Comparison of ENCODE assay signal across 23 mouse cellular contexts in the genomic region with DNA sequence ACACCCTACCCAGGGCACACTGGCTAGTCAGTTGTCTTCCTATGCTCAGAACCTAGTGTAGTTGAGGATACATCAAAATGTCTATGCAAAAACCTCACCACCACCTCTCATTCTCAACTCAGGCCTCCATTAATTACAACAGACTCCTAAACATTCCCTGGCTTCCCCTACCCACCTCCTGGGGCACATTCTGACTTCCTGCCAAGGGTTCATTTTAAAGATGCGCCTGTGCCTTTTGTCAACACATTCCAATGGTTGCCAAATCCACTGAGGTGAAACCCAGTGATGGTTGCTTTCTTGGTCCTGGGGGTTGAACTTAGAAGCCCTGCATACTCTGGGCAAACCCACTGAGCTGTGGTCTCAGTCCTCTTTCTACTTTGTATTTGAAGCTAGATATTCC. TPM values are rescaled to one million over a fixed set of nuclear protein-coding genes. Genes with fewer than 3 reads are reported as not detected.
A peak's percentile ranks its signal among the peaks of the same experiment; 100 is the strongest.
DNase-seq lines count a peak whose midpoint lies in the region; ATAC-seq lines count a peak whose summit lies in the region.
"Had no signal": no experiment of that assay in that cellular context is flagged by ENCODE, and none has a peak within 500 bp of the region (broad histone marks: within the 10 kb centered on the region; RNA-seq: fewer than 3 reads in every experiment).

No protein-coding gene starts in this region.

- peaks cover 12% of the 10 kb centered on the region; the same call in 1 of the 2 replicates for H3K36me3 ChIP-seq in heart, embryonic 13.5 days
- H3K36me3 ChIP-seq in heart, embryonic 10.5 days: 0 out of 2 replicates have a peak, but pooled peaks cover 3% of the 10 kb centered on the region
- peaks cover 58% of the 10 kb centered on the region for H3K36me3 ChIP-seq in megakaryocyte, embryonic 14.5 days (replicated peaks; ENCODE audit: low read length)
- H3K36me3 ChIP-seq: hindbrain, embryonic 13.5 days; midbrain, embryonic 13.5 days had no signal

- H3K4me1 ChIP-seq in heart, embryonic 13.5 days: peaks cover 65% of the 10 kb centered on the region
- H3K4me1 ChIP-seq in heart, embryonic 10.5 days: peaks cover 28% of the 10 kb centered on the region
- peaks cover 70% of the 10 kb centered on the region for H3K4me1 ChIP-seq in megakaryocyte, embryonic 14.5 days

- peak overlapping the region; percentile 36 for H3K27ac ChIP-seq in heart, embryonic 13.5 days (replicated peaks)
- H3K27ac ChIP-seq in heart, embryonic 10.5 days: no peak overlapping the region
- H3K27ac ChIP-seq: forebrain, embryonic 13.5 days; hindbrain, embryonic 13.5 days; kidney, postnatal 0 days; liver, embryonic 12.5 days; midbrain, embryonic 13.5 days had no signal

- no peaks in the 10 kb centered on the region for H3K9me3 ChIP-seq in heart, embryonic 13.5 days
- H3K9me3 ChIP-seq in heart, embryonic 10.5 days: no peaks in the 10 kb centered on the region
- no peaks in the 10 kb centered on the region for H3K9me3 ChIP-seq in megakaryocyte, embryonic 14.5 days
- H3K9me3 ChIP-seq: forebrain, embryonic 13.5 days; G1E; hindbrain, embryonic 13.5 days; liver, embryonic 12.5 days; midbrain, embryonic 13.5 days had no signal

- H3K9ac ChIP-seq in heart, embryonic 13.5 days: peak overlapping the region; percentile 19; the same call in 1 of the 2 replicates
- H3K9ac ChIP-seq: forebrain, embryonic 13.5 days; hindbrain, embryonic 13.5 days; liver, embryonic 12.5 days; liver, postnatal 0 days; midbrain, embryonic 13.5 days had no signal

- ATAC-seq in cerebellum, adult (ENCODE audit: insufficient number of reproducible peaks, low FRiP score, low TSS enrichment): no peak
- ATAC-seq in heart, embryonic 13.5 days (ENCODE audit: extremely low read depth, insufficient number of reproducible peaks, low FRiP score, low TSS enrichment): no peak
- no peak for ATAC-seq in megakaryocyte, adult 5-6 weeks (ENCODE audit: poor library complexity, severe bottlenecking)
- ATAC-seq: forebrain, embryonic 13.5 days; intestine, embryonic 16.5 days; liver, embryonic 12.5 days; liver, postnatal 0 days; midbrain, embryonic 13.5 days had no signal

- 66% methylated on average over 1 of the region's 1 CpGs for WGBS in heart, embryonic 13.5 days
- 73% methylated on average over 1 of the region's 1 CpGs for WGBS in heart, embryonic 10.5 days

- 0 out of 2 replicates have a peak overlapping the region, but pooled peaks have one; percentile 11 for H3K4me2 ChIP-seq in heart, embryonic 13.5 days
- H3K4me2 ChIP-seq: forebrain, embryonic 13.5 days; hindbrain, embryonic 13.5 days; liver, embryonic 12.5 days; midbrain, embryonic 13.5 days had no signal

- peak; percentile 28 to 34 for DNase-seq in cerebellum, adult 18-20 months
- DNase-seq in heart, embryonic 10.5 days (ENCODE audit: low spot score): no peak
- DNase-seq in embryo, embryonic 10.5 days (ENCODE audit: low spot score): no peak
- DNase-seq: adrenal gland, postnatal 14 days; gastrocnemius, postnatal 14 days; kidney, adult 8-10 months; kidney, postnatal 4 days; left cerebral cortex, postnatal 4 days; liver, postnatal 0 days; lung, postnatal 36 days; right cerebral cortex, postnatal 14 days; thymus, postnatal 4 days had no signal

- no peak overlapping the region; the same call in 1 of the 2 replicates for H3K4me3 ChIP-seq in heart, embryonic 13.5 days
- no peak overlapping the region for H3K4me3 ChIP-seq in heart, embryonic 10.5 days
- H3K4me3 ChIP-seq in megakaryocyte, embryonic 14.5 days (replicated peaks): peak overlapping the region; percentile 74
- H3K4me3 ChIP-seq: forebrain, embryonic 13.5 days; hindbrain, embryonic 13.5 days; liver, embryonic 12.5 days; midbrain, embryonic 13.5 days had no signal

- no peaks in the 10 kb centered on the region for H3K27me3 ChIP-seq in heart, embryonic 13.5 days (replicated peaks)
- no peaks in the 10 kb centered on the region for H3K27me3 ChIP-seq in heart, embryonic 10.5 days (ENCODE audit: insufficient read depth, poor library complexity, severe bottlenecking)
- H3K27me3 ChIP-seq in megakaryocyte, embryonic 14.5 days (replicated peaks): no peaks in the 10 kb centered on the region
- H3K27me3 ChIP-seq: forebrain, embryonic 13.5 days; hindbrain, embryonic 13.5 days; liver, embryonic 12.5 days; midbrain, embryonic 13.5 days had no signal

RNA-seq across cellular contexts. Expression of gene Strn, which starts 4.9 kb away (rescaled TPM):
- polyA plus RNA-seq in heart, embryonic 13.5 days (2015; fragmentation: Nextera tagmentation; extraction: Ambion mirVana): 10.3 and 11.0 TPM in 2 replicates
- 8.5 and 12.6 TPM in 2 replicates for polyA plus RNA-seq in heart, embryonic 10.5 days (2016; fragmentation: Nextera tagmentation; extraction: Ambion mirVana)
- 1.3 and 1.9 TPM in 2 replicates for polyA plus RNA-seq in megakaryocyte, embryonic 14.5 days (2012; ENCODE audit: insufficient read depth, low replicate concordance)
- 26.5 and 33.7 TPM in 2 replicates for total RNA-seq in megakaryocyte, adult 5-6 weeks (2015)
- total RNA-seq in megakaryocyte, adult 5-6 weeks (2017): 45.5 and 58.7 TPM in 2 replicates

Comparison
In these comparisons a context has a peak if more than half of its experiments do, and no peak if none do; other contexts are left out.
1. DNase-seq: peak in cerebellum, adult 18-20 months (2 of 2); none in heart, embryonic 10.5 days (single experiment) and embryo, embryonic 10.5 days (single experiment).